Mouse (Mus musculus): ENCODE measurements at regions not wholly inside any gene's neighbourhood (a gene's known extent, or its start where the extent isn't known, plus 50 kb on each side); places are given as distances from the start of the nearest gene placed in this dataset.

DNA sequence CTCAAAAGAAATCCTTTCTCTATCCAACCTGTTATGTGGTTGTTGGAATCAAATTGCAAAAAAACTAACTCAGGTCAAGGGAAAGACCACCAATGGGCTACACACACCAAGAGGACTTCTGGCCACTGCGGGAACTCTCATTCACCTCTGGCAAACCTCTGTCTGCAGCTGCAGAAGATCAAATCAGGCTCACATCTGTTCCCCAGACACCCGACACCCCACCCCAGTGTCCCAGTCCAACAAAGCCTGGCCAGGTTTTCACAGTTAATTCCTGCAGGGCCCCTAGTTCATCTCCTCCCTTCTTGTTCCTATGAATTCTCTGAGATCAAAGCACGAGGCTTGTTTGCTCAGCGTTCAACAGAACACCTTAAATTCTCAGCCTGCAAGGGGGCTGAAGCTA is 82.0 kb upstream of the Rgma start:
- TF ChIP-seq POLR2A (IDR thresholded peaks at IDR 0.05; ENCODE audit: control insufficient read depth in 1 of 2, insufficient read depth in 1 of 2, low read depth in 1 of 2, low read length in 2 of 2, poor library complexity in 1 of 2) (no peak), CHD1 (IDR thresholded peaks at IDR 0.05; ENCODE audit: low read depth, low read length) (no peak), TAL1 (IDR thresholded peaks at IDR 0.05; ENCODE audit: low read length) (no peak), JUND (IDR thresholded peaks at IDR 0.05; ENCODE audit: low read depth, low read length) (no peak), GATA1 (IDR thresholded peaks at IDR 0.05; ENCODE audit: low read depth, low read length) (no peak), MYC (IDR thresholded peaks at IDR 0.05; ENCODE audit: low read depth, low read length) (no peak), MAX (IDR thresholded peaks at IDR 0.05; ENCODE audit: low read length) (no peak), MYB (IDR thresholded peaks at IDR 0.05; ENCODE audit: low read depth, low read length) (no peak), NRF1 (IDR thresholded peaks at IDR 0.05; ENCODE audit: insufficient read depth, low read depth, low read length, poor library complexity, severe bottlenecking) (no peak), MAFK (IDR thresholded peaks at IDR 0.05; ENCODE audit: borderline replicate concordance, low read depth, low read length) (no peak), KAT2A (conservative IDR thresholded peaks at IDR 0.05; ENCODE audit: low read depth, low read length) (no peak), MAZ (IDR thresholded peaks at IDR 0.05; ENCODE audit: low read depth, low read length) (no peak)
- Histone ChIP-seq H3K9me3 (replicated peaks; ENCODE audit: insufficient read depth, low read length) (no peaks in the 10 kb centered on the region), H3K9ac (ENCODE audit: control insufficient read depth, low read depth, low read length, poor library complexity, severe bottlenecking) (no peak overlapping the region), H3K79me2 (ENCODE audit: control insufficient read depth, insufficient read depth, low read length, poor library complexity) (no peaks in the 10 kb centered on the region), H3K27me3 (ENCODE audit: control insufficient read depth in 1 of 2, insufficient read depth in 2 of 2, low read length in 2 of 2) (no peaks in the 10 kb centered on the region), H3K36me3 (ENCODE audit: control insufficient read depth in 1 of 2, insufficient read depth in 2 of 2, low read length in 2 of 2) (no peaks in the 10 kb centered on the region), H3K4me3 (ENCODE audit: control insufficient read depth in 1 of 2, insufficient read depth in 1 of 2, low read depth in 2 of 2, low read length in 2 of 2) (no peak overlapping the region), H3K27ac (ENCODE audit: control insufficient read depth, low read depth, low read length) (no peak overlapping the region), H3K4me1 (ENCODE audit: control insufficient read depth in 1 of 2, insufficient read depth in 2 of 2, low read length in 2 of 2) (no peaks in the 10 kb centered on the region)
- DNase-seq (ENCODE audit: low read depth, low spot score): no peak

GRCm38 (mm10) chr7:73294399-73294798 is 80.9 kb upstream of the Rgma start:
- Histone ChIP-seq H3K36me3 (ENCODE audit: control insufficient read depth in 1 of 2, insufficient read depth in 2 of 2, low read length in 2 of 2) (no peaks in the 10 kb centered on the region), H3K9me3 (replicated peaks; ENCODE audit: insufficient read depth, low read length) (no peaks in the 10 kb centered on the region), H3K27me3 (ENCODE audit: control insufficient read depth in 1 of 2, insufficient read depth in 2 of 2, low read length in 2 of 2) (no peaks in the 10 kb centered on the region), H3K79me2 (ENCODE audit: control insufficient read depth, insufficient read depth, low read length, poor library complexity) (no peaks in the 10 kb centered on the region), H3K4me3 (ENCODE audit: control insufficient read depth in 1 of 2, insufficient read depth in 1 of 2, low read depth in 2 of 2, low read length in 2 of 2) (no peak overlapping the region), H3K27ac (ENCODE audit: control insufficient read depth, low read depth, low read length) (no peak overlapping the region), H3K9ac (ENCODE audit: control insufficient read depth, low read depth, low read length, poor library complexity, severe bottlenecking) (no peak overlapping the region), H3K4me1 (ENCODE audit: control insufficient read depth in 1 of 2, insufficient read depth in 2 of 2, low read length in 2 of 2) (no peaks in the 10 kb centered on the region)
- no peak for DNase-seq (ENCODE audit: low read depth, low spot score)
- TF ChIP-seq MAZ (IDR thresholded peaks at IDR 0.05; ENCODE audit: low read depth, low read length) (no peak), POLR2AphosphoS5 (IDR thresholded peaks at IDR 0.05; ENCODE audit: borderline replicate concordance, low read depth, low read length) (no peak), KAT2A (conservative IDR thresholded peaks at IDR 0.05; ENCODE audit: low read depth, low read length) (no peak), POLR2A (IDR thresholded peaks at IDR 0.05; ENCODE audit: control insufficient read depth in 1 of 2, insufficient read depth in 1 of 2, low read depth in 1 of 2, low read length in 2 of 2, poor library complexity in 1 of 2) (no peak), EP300 (IDR thresholded peaks at IDR 0.05; ENCODE audit: low read depth in 1 of 2, low read length in 2 of 2) (no peak), ZKSCAN1 (IDR thresholded peaks at IDR 0.05; ENCODE audit: low read depth, low read length) (no peak), E2F4 (IDR thresholded peaks at IDR 0.05; ENCODE audit: borderline replicate concordance, low read depth, low read length) (no peak), TAL1 (IDR thresholded peaks at IDR 0.05; ENCODE audit: low read length) (no peak), CTCF (IDR thresholded peaks at IDR 0.05 in 2 of 3, conservative IDR thresholded peaks at IDR 0.05 in 1 of 3; ENCODE audit: control insufficient read depth in 1 of 3, insufficient read depth in 1 of 3, low read depth in 2 of 3, low read length in 3 of 3, poor library complexity in 1 of 3, severe bottlenecking in 1 of 3) (no peak), GABPA (IDR thresholded peaks at IDR 0.05; ENCODE audit: low read depth, low read length) (no peak), BHLHE40 (IDR thresholded peaks at IDR 0.05; ENCODE audit: borderline replicate concordance, low read depth, low read length) (no peak), MXI1 (IDR thresholded peaks at IDR 0.05; ENCODE audit: low read depth, low read length) (no peak), ELF1 (IDR thresholded peaks at IDR 0.05; ENCODE audit: low read depth, low read length) (no peak), ETS1 (IDR thresholded peaks at IDR 0.05; ENCODE audit: low read depth, low read length) (no peak), TBP (IDR thresholded peaks at IDR 0.05; ENCODE audit: low read depth, low read length) (no peak), RAD21 (IDR thresholded peaks at IDR 0.05; ENCODE audit: low read depth, low read length) (no peak), MYC (IDR thresholded peaks at IDR 0.05; ENCODE audit: low read depth, low read length) (no peak)

All from MEL (cell line).